Mouse (Mus musculus) lung, postnatal 25 days (tissue): Measurements from ENCODE around the gene Snrnp70.
"Not testable (repeated sequence)": the region's sequence is repeated elsewhere in the genome, so short reads cannot be mapped to it uniquely, and the experiment has no call there.

Experiments used
- DNase-seq: peaks from one replicate; pipeline ENCODE4 v3.0.0; 2022; ENCODE audit warnings: low spot score

The Snrnp70 gene

DNA sequence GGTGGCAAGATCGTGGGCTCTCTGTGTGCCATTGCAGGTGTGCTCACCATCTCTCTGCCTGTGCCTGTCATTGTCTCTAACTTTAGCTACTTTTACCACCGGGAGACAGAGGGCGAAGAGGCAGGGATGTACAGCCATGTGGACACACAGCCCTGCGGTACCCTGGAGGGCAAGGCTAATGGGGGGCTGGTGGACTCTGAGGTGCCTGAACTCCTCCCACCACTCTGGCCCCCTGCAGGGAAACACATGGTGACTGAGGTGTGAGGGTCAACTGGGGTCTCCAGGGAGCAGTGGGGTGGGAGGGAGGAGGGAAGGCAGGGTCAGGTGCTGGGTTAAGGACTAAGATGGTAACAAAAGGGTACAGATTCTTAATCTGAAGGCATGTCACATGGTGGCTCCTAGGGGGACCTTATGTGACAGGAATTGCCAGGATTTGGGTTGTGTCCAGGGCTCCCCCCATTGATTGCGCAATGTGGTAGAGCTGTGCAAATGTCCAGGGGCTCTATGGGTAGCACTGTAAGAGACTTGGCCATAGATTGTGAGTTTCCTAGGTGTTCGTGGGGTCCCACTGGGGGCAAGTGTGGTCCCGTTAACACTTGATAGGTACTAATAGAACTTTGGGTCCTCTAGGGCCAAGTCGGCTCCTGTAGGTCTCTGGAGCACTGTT is 14.1 kb upstream of the Snrnp70 start:
- DNase-seq: no peak

DNA sequence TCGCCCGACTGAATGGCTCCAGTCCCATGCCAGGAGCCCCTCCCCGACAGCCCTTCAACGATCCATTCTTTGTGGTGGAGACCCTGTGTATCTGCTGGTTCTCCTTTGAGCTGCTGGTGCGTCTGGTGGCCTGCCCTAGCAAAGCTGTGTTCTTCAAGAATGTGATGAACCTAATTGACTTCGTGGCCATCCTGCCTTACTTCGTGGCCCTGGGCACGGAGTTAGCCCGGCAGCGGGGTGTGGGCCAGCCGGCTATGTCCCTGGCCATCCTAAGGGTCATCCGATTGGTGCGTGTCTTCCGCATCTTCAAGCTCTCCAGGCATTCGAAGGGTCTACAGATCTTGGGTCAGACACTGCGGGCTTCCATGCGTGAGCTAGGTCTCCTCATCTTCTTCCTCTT is 13.4 kb upstream of the Snrnp70 start:
- no peak for DNase-seq

DNA sequence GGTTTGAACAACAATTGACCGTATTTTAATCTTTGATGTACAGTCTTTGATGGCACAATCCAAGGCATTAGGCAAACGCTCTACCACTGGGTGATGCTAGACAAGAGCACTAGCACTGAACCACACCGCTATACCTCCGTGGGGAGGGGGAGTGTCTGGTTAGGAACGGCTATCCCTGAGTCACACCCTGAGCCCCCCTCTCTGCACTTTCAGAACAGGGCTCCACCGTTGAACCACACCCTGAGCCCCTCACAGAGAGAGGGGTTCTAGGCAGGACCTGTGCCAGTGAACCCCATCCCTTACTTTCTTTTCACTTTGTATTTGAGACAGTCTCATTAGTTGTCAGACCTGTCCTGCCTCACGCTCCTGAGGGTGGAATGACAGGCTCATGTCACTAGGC is 12.8 kb upstream of the Snrnp70 start:
- DNase-seq: no peak

DNA sequence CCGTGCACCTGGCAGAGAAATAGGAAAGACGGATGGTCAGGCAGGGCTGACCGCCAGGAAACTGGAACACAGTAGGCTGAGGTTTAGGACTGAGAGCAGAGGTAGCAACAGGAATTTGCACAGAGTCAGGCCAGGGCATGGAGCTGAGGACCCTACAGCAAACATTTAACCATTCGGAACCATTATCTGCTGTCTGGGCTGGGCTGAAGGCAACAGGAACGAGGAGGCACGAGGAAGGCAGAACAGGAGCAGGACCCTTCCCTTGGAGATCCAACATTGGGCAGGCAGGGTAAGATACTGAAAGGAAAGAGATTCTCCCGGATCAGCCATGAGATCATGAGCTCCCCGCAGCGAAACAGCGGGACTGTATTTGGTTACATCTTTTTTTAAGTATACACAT is 12.3 kb upstream of the Snrnp70 start:
- no peak for DNase-seq

DNA sequence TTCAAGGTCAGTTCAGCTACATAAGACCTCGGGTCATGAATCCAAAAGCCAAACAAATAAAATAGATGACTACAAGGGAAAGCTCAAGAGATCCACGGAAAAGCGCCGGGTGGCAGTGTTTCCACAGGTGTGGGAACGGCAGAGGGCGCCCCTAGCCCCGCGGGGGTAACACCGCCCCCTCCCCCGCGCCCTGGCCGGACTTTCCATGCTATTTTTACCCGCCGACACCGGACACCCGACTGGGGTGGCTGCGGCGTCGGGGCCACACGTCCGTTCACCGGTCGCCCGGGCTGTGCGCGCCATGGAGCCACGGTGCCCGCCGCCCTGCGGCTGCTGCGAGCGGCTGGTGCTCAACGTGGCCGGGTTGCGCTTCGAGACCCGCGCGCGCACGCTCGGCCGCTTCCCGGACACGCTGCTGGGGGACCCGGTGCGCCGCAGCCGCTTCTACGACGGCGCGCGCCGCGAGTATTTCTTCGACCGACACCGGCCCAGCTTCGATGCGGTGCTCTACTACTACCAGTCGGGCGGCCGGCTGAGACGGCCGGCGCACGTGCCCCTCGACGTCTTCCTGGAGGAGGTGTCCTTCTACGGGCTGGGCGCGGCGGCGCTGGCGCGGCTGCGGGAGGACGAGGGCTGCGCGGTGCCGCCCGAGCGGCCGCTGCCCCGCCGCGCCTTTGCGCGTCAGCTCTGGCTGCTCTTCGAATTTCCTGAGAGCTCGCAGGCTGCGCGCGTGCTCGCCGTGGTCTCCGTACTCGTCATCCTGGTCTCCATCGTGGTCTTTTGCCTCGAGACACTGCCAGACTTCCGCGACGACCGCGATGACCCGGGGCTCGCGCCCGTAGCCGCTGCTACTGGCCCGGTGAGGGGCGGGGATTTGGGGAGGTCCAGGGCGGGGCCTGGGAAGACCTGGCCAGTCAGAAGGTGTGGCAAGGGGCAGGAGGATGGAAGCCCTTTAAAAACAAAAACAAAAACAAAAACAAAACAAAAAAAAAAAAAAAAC is 10.9 kb upstream of the Snrnp70 start:
- no peak for DNase-seq

DNA sequence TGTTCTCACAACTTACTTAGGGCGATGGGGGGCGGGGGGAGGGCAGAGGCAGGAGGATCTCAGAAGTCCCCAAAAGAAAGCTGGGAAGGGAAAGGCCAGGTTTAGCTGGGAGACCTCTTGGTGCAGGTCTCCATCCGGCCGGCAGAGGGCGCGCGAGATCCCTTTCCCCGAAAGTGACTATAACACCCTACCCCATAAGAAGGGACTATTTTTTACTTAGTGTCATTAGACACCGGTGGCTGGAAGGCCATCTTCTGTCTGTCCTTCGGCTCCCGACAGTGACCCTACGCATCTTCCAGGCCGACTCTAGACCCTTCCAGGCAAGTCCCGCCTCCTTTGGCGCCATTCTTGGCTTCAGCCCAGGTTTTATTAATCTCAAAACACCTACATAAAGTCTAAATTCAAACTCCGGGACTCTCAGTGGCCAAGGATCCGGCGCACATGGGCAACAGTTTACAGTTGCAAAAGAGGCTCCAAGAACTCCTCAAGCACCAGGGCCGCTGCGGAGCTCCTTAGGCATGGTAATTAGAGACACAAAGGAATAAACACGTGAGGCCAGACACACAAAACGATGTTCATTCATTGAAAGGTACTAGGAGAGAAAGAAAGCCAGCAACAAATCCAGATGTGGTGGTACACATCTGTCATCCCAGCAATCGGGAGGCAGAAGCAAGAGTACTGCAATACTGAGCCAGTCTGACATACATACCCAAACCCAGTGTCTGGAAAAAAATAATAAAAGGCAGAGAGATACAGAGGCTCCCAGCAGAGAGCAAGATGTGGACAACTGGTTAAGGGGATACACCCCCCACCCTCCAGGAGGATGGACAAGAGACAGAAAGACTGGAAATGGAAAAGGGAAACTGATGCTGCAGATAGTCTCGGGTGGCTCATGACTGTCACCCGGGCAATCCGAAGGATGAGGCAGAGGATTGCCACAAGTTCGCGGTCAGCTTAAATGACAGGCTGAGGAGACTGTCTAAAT is 9.8 kb upstream of the Snrnp70 start, which contains the start of gene Kcna7:
Gene Kcna7 (plus strand): TSS at position 563 of the 985 bp plus-strand sequence.
- peak; percentile 80 for DNase-seq

DNA sequence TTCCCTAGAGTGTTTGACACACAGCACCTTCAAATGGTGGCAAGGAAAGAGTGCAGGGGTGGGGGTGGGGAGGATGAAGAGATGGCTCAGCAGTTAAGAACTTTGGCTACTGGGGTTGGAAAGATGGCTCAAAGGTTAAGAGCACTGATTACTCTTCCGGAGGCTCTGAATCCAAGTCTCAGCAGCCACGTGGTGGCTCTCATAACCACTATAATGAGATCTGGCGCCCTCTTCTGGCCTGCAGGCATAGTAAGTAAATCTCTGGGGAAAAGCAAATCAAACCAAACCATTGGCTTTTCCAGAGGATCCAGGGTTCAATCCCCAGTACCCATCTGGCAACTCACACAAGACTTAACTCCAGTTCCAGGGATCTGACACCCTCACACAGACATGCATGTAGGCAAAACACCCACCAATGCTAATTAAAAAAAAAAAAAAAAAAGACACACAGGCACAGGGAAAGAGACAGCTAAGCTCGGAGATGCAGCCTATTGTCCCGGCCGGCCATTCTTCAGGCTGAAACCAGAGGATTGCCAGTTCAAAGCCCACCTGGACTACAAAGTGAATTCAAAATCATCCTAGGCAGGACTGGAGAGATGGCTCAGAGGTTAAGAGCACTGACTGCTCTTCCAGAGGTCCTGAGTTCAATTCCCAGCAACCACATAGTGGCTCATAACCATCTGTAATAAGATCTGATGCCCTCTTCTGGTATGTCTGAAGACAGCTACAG is 8.2 kb upstream of the Snrnp70 start:
- peak; percentile 63 for DNase-seq

DNA sequence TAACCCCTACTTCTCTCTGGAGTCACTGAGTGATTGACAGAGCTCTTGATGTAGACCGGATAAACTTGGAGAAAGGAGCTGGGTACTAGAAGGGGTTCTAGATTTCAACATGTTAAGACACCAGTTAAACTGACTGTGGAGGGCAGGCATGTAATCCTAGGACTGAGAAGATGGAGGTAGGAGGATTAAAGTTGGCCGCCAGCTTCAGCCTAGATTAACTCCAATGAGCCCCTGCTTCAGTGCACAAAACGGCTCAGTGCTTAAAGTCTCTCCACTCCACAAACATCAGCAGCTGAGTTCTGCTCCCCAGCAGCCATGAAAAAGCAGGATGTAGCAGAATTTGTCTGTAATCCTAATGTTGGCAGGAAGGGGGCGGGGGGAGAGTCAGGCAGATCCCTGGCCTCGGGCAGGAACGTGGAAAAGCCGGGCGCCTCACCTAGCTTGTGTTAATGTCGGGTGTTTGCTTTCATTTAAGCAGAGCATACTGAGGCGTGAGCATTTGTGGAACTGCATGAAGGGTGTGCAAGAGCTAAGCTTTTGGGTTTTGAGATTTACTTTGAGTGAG is 6.1 kb upstream of the Snrnp70 start:
- DNase-seq: no peak

DNA sequence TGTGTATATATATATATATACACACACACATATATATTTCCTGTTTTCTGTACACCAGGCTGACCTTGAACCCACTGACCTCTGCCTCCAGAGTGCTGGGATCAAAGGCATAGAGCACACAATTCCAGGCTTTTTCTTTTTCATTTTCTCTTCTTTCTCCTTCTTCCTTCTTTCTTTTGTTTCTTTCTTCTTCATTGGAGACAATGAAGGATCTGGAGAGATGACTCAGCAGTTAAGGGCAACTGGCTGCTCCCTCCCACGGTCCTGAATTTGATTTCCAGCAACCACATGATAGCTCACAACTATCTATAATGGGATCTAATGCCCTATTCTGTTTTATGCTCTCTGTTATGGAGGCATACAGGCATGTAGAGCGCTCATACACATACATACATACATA is 1.2 kb upstream of the Snrnp70 start:
- DNase-seq: no peak

DNA sequence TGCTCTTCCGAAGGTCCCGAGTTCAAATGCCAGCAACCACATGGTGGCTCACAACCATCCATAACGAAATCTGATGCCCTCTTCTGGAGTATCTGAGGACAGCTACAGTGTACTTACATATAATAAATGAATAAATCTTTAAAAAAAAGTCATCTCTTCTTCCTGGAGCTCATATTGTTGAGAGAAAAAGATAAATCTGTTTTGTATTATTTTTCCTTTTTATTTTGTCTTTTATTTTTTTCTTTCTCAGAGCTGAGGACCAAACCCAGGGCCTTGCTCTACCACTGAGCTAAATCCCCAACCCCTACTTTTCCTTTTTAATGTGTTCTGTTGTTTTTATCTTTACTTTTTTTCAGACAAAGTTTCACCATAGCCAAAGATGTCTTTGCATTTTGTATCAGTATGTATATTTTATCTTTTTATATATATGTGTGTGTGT is 814 bp upstream of the Snrnp70 start:
- DNase-seq: not testable (repeated sequence)

DNA sequence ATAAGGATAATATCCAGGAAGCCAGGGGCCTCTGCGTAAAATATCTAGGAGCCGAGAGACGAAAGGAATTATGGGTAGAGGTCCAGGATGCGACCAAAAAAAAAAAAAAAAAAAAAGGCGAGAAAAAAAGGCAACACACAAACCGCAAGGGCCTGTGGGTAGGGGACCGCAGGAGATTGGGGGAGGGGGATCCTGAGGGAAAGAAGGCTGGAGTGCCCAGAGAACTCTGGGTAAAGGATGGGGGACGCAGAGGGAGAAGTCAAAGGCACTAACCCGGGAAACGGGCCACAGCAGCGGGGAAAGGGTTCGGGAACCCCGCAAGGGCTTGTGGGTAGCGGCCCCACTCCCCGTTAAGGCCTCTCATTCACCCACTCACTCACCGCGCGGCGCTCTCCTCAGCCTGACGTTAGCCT is 407 bp downstream of the Snrnp70 start:
- no peak for DNase-seq

DNA sequence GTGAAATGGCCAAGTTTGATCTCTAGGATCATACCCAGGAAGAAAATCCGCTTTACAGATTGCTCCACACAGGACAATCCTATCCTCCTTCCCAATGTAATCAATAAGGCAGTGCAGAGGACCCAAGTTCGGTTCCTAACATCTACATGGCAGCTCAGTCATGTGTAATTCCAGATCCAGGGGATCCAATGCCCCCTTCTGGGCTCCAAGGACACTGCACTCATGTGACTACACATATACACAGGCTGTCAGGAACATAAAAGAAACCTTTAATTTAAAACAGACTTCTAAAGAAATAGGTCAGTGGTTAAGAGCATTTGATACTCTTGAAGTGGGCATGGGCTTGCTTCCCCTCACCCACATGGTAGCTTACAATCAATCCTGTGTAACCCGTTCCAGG is 9.5 kb downstream of the Snrnp70 start:
- no peak for DNase-seq

DNA sequence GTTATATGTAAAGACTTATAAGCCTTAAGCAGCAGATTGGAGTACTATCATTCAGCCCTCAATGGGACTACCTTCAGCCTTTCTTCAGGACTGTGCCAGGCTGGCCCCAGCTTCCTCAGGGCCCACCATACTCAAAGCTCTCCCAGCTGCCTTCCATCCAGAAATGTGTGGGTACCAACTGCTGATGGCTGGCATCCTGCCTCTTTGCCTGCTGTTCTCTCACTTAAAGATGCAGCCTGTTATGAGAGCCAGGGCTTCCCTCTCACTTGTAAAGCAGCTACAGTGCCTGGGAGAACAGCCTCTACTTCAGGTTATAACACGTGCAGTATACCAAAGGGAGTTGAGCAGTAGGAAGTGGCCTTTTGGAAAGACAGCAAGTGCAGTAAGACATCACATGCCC is 19.5 kb downstream of the Snrnp70 start:
- no peak for DNase-seq

DNA sequence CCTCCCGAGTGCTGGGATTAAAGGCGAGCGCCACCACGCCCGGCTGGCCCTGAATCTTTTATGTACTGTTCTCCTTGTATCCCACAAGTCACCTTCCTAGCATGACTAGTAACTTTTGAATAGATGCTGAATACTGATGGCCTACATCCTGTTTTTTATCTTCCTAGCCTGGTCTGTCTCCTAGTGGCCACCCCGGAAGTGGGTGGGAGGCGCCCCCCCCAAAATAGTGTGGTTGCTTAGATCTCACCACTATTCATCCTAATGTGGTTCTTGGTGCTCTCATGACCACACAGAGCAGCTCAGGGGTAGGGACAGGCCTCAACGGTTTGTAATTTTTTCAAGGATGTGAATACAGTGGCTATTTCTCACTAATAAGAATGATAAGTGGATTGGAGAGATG is 20.9 kb downstream of the Snrnp70 start:
- DNase-seq: no peak

DNA sequence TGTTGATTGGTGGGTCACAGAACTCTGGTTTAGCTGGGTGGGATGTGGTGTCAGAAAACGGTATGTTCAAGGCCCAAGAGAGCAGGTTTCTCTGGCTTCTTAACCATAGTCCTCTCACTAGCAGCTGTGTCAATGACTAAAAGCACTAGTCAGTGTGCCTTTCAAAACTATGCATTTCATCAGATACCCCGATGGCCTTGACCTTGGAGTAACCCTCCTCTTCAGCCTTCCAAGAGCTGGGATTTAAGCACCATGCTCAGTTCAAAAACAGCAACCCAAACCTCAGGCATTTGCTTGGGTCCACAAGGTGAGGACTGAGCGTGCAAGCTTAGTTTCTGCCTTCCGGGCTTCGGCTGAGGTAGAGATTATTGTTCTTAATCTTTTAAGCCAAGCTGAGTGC is 23.2 kb downstream of the Snrnp70 start:
- no peak for DNase-seq

DNA sequence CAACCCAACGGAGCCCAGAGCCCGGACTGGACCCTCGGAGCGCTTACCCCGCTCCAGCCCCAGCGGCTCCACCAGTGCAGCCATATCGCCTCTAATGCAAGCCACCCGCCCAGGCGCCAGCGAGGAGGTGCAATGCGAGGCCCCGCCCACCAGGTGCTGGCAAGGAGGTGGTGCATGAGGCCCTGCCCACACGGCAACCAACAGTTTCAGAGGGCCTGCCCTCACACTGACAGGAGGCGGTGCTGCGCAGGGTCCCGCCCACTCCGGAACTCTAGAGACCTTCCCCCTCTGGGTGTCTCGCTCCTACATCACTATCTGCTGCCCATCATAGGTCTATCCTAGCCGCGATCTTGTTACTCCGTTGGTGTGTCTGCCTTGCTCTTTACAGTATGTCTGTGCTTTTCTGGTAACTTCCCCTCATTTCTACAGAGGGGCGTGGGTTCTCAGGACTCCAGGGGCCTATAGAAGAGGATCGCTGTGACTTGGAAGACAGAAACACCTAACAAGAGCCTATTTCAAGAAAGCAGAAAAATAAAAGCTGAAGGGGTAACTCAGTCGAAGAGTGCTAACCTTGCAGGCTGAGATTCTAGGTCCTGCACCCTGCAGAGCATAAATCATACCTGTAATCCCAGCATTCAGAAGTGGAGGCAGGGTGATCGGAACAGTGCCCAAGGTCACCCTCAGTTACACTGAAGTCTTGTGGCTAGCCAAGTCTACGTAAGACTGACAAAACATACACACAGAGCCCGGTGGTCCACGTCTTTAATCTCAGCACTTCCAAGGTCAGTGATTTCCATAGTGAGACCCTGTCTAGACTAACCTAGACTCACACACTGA is 24.8 kb downstream of the Snrnp70 start, which contains the start of gene Lin7b:
Gene Lin7b (minus strand): TSS at position 109 of the 837 bp plus-strand sequence.
- DNase-seq: peak; percentile 90

DNA sequence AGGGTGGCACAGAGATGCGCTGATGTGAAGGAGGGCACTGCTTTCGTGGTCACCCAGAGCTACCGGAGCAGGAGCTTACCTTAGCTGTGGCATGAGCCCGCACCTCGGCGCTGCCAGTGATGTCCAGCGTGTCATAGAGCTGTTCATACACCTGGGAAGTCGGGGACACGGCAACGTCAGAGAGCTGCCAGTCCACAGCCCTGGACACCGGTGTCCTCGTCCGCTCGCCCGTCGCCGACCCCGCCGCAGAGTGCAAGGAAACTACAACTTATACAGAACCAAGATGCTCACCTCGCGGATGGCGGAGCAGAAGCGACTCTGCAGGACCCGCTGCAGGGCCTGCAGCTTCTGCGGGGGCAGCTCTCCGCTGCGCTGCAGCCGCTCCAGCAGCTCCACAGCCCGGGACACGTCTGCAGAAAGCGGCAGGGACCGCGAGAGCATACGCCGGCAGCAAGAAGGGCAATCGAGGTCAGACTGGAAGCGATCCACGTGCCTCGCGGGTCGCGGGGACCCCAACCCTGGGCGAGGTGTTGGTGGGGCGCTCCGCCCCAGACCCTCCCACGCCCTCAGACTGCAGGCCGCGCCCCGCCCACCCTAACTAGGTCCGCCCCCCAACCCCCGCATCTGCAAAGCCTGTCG is 25.6 kb downstream of the Snrnp70 start:
- DNase-seq: no peak

DNA sequence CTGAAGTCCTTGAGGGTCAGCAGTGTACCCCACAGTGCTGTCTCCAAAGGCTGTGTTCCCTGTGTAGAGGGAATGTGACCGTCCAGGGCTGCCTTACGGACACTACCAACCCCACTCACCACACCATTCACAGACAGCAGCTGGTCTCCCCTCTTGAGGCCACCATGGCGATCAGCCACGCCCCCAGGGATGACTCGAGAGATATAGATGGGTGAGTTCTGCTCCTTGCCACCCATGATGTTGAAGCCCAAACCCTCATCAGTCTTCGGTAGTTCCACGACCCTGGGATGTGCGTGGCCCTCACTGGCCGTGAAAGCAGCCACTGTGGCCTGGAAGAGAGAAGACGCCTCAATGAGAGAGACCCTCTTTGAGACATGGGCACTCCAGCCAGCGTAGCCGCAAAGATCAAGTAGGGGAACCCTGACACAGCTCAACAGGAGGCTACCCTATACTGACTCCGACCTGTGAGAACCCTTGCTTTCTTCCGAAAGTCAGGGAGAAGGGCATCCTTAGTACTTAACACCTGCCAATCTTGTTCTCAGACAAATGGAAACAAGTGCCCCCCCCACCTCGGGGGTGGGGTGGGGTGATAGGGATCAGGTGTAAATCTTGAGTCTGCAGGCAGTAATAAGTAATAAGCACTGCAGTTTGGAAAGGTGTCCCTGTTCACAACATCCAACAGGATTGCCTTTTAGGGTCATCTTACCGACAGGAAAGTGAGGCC is 26.4 kb downstream of the Snrnp70 start:
- DNase-seq: no peak

DNA sequence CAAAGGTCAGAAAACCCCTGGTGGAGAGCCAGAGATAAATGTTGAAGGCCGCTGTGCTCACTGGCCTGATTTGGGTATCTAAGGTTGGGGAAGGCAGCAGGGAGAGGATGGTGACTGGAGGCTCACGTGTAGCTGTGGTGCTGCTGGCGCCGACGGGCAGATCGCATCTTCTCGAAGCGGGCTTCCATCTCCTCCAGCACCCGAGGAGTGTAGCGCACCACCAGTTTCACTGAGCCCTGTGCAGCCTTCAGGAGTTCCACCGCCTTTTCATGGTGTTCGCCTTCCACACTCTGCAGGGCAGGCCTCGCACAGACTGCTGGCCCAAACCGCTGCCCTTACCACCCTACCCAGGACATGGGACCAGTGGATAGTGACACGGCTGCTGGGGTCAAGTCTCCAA is 27.4 kb downstream of the Snrnp70 start:
- no peak for DNase-seq
